Mouse (Mus musculus) left cerebral cortex, adult 8-10 months (tissue): ENCODE results near the gene Syncrip. TPM values are rescaled to one million over a fixed set of nuclear protein-coding genes. Genes with fewer than 3 reads are reported as not detected.

ENCODE experiments used
- DNase-seq, 2 experiments: peaks; one replicate each; pipeline ENCODE4 v3.0.0; 2022; ENCODE audit warnings: low spot score in 2 of 2
- total RNA-seq, 4 experiments: library from RNA; stranded (reverse); gene quantifications; 2 replicates each; pipeline ENCODE4 v1.2.4; 2022

The Syncrip gene
- total RNA-seq: 10 to 100 TPM; 60.8 to 67.3 (median 62.1) TPM

GRCm38 (mm10) chr9:88482230-88482828, at the start of gene Syncrip:
Gene Syncrip, minus strand, starts transcription at chr9:88482574.
- peak; percentile 75 to 93 for DNase-seq

GRCm38 (mm10) chr9:88529979-88530580, 47.7 kb upstream of the Syncrip start:
- no peak for DNase-seq

- DNase-seq: no peak
These were observed 47.2 kb upstream of the Syncrip start for GRCm38 (mm10) chr9:88529571-88529970.

GRCm38 (mm10) chr9:88528736-88529135, 46.4 kb upstream of the Syncrip start:
- no peak for DNase-seq

- DNase-seq: no peak
These were observed 45.6 kb upstream of the Syncrip start for GRCm38 (mm10) chr9:88527956-88528355.

- no peak for DNase-seq
These were observed 43.0 kb upstream of the Syncrip start for GRCm38 (mm10) chr9:88525341-88525740.

- DNase-seq: no peak
These were observed 42.4 kb upstream of the Syncrip start for GRCm38 (mm10) chr9:88524796-88525195.

- DNase-seq: no peak
These were observed 42.0 kb upstream of the Syncrip start for GRCm38 (mm10) chr9:88524367-88524766.

- no peak for DNase-seq
These were observed 40.9 kb upstream of the Syncrip start for GRCm38 (mm10) chr9:88523335-88523668.

GRCm38 (mm10) chr9:88522569-88523334, 40.4 kb upstream of the Syncrip start:
- peak; percentile 87 to 95 for DNase-seq

- DNase-seq: no peak
These were observed 39.7 kb upstream of the Syncrip start for GRCm38 (mm10) chr9:88521961-88522568.

- DNase-seq: no peak
These were observed 38.6 kb upstream of the Syncrip start for GRCm38 (mm10) chr9:88520849-88521483.

GRCm38 (mm10) chr9:88520122-88520848, 37.9 kb upstream of the Syncrip start:
- DNase-seq: no peak

- DNase-seq: no peak
These were observed 37.2 kb upstream of the Syncrip start for GRCm38 (mm10) chr9:88519390-88520121.

GRCm38 (mm10) chr9:88516361-88516995, 34.1 kb upstream of the Syncrip start:
- no peak for DNase-seq

- no peak for DNase-seq
These were observed 33.2 kb upstream of the Syncrip start for GRCm38 (mm10) chr9:88515546-88515945.

GRCm38 (mm10) chr9:88501846-88502245, 19.5 kb upstream of the Syncrip start:
- DNase-seq: no peak

GRCm38 (mm10) chr9:88500112-88500511, 17.7 kb upstream of the Syncrip start:
- no peak for DNase-seq

- no peak for DNase-seq
These were observed 10.1 kb upstream of the Syncrip start for GRCm38 (mm10) chr9:88492522-88492921.

GRCm38 (mm10) chr9:88484531-88484930, 2.2 kb upstream of the Syncrip start:
- no peak for DNase-seq
